Mouse (Mus musculus) small intestine, adult 2 months (tissue): ENCODE data around the gene Axin1.

Experiments used
- CTCF ChIP-seq: fragments of 200-500 bp; IDR thresholded peaks from 2 replicates; pipeline ENCODE4 v1.5.1; 2012; ENCODE audit warnings: low read depth, mild to moderate bottlenecking, control low read depth, inconsistent platforms, low read length, moderate library complexity, mixed read lengths; ENCODE audit not compliant: insufficient replicate concordance, insufficient read length; ENCODE audit errors: extremely low read depth
- POLR2A ChIP-seq: fragments of 200-500 bp; IDR thresholded peaks from 2 replicates; pipeline ENCODE4 v1.6.1; 2012; ENCODE audit warnings: low read depth, mild to moderate bottlenecking, control low read depth, inconsistent platforms, low read length, moderate library complexity

GRCm38 (mm10) chr17:26239551-26239950 lies 101.1 kb downstream of the Axin1 start:
- TF ChIP-seq CTCF (no peak), POLR2A (no peak)
